Mouse (Mus musculus): ENCODE results near the gene Cldn13. TPM values are rescaled to one million over a fixed set of nuclear protein-coding genes. Genes with fewer than 3 reads are reported as not detected.
"Not testable (repeated sequence)": the region's sequence is repeated elsewhere in the genome, so short reads cannot be mapped to it uniquely, and the experiment has no call there.

Cldn13 gene
- polyA plus RNA-seq, 1 experiment from 2014 or later, result 2.5 TPM

DNA sequence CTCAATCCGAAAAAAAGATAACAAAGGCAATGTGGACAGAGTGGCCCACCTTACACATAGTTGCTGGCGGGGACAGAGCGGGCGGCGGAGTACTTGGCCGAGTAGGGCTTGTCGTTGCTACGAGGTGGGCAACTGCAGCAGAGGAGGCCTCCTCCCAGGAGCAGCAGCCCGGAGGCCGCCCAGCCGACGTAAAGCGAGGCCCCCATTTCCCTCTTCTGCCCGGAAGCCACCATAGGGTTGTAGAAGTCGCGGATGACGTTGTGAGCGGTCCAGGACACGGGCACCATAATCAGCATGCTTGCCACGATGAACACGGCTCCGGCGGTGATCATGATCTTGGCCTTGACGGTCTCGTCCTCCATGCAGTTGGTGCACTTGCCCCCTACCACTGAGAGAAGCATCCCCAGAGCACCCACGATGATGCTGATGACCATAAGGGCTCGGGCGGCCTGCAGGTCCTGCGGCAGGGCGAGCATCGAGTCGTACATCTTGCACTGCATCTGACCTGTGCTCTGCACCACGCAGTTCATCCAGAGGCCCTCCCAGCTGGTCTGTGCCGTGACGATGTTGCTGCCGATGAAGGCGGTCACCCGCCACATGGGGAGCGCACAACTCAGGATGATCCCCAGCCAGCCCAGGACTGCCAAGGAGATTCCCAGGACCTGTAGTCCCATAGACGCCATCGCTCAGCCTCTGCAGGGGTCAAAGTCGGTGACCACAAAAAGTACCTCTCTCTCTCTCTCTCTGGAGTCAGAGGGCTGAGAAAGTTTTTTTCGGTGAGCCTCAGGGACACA, 30.9 kb upstream of the Cldn13 start:
- peak overlapping the region; percentile 28 for H3K4me3 ChIP-seq (replicated peaks)
- no peak; the same call in 1 of the 2 replicates for ATAC-seq (ENCODE audit: insufficient number of reproducible peaks, insufficient read depth, low FRiP score, low TSS enrichment, low read depth)
- no peak overlapping the region for H3K27ac ChIP-seq
- peaks cover 25% of the 10 kb centered on the region for H3K4me1 ChIP-seq (replicated peaks)
- peak overlapping the region; percentile 42 for H3K4me2 ChIP-seq
- 14% methylated on average over 43 of the region's 43 CpGs for WGBS
- no peaks in the 10 kb centered on the region for H3K9me3 ChIP-seq
- H3K27me3 ChIP-seq, result peaks cover 54% of the 10 kb centered on the region
- no peaks in the 10 kb centered on the region for H3K36me3 ChIP-seq
- peak overlapping the region; percentile 31; the same call in 1 of the 2 replicates for H3K9ac ChIP-seq (replicated peaks)

DNA sequence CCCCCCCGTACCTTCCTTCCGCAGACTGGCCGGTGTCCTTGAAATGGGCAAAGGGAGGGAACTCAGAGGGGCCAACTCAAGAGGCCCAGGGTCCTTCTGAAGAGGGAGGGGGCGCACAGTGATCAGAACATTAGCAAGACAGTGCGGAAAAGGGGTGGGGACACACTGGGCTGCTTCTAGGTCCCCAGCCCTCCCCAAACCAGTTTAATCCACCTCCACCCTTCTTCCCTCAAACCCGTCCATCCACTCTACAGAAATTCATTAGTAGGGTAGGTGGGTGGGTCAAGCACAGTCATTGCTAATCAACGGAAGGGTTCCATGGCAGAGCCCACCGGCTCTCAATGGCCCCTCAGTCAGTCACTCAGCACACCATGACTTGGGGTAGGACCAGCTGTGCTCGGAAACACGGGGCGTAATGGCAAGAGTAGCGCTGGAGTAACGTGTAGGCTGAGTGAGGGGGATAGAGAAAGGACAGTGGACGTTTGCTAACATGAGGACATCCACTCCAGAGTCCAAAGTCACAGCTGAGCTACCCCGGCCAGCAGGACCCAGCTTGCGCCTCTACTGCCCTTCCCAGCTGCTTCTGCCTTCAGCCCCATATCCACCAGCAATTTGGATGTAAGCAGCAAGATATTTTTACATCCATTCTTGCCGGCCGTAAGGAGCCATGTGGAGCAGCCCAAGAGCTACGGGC, 30.1 kb upstream of the Cldn13 start:
- no peaks in the 10 kb centered on the region for H3K9me3 ChIP-seq
- peak overlapping the region; percentile 31; the same call in 1 of the 2 replicates for H3K9ac ChIP-seq (replicated peaks)
- H3K27me3 ChIP-seq, result peaks cover 53% of the 10 kb centered on the region
- 40% methylated on average over 18 of the region's 19 CpGs for WGBS
- no peaks in the 10 kb centered on the region for H3K36me3 ChIP-seq
- peak overlapping the region; percentile 28 for H3K4me3 ChIP-seq (replicated peaks)
- H3K27ac ChIP-seq, result no peak overlapping the region
- H3K4me2 ChIP-seq, result peak overlapping the region; percentile 42
- peaks cover 18% of the 10 kb centered on the region for H3K4me1 ChIP-seq (replicated peaks)
- no peak; the same call in 1 of the 2 replicates for ATAC-seq (ENCODE audit: insufficient number of reproducible peaks, insufficient read depth, low FRiP score, low TSS enrichment, low read depth)

DNA sequence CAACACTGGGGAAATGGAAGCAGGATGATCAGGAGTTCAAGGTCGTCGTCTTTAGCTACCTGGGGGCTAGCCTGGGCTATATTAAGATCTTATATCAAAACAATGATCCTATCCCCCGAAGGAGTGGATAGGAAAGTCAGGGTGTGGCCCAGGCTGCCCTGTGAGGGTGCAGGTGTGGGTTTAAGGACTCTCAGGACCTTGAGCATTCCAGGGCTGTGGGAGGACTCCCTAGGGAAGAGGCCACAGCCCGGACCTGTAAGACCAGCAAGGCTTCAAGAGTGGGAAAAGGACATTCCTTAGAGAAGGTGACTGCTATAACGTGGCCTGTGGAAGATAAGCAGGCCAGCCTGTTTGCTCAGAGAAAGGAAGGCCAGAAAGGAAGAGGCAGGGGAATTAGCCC, 28.9 kb upstream of the Cldn13 start:
- Histone ChIP-seq H3K27me3 (peaks cover 51% of the 10 kb centered on the region), H3K9ac (replicated peaks) (no peak overlapping the region), H3K36me3 (no peaks in the 10 kb centered on the region), H3K4me2 (no peak overlapping the region), H3K27ac (no peak overlapping the region), H3K4me3 (replicated peaks) (no peak overlapping the region), H3K9me3 (no peaks in the 10 kb centered on the region), H3K4me1 (replicated peaks) (peaks cover 18% of the 10 kb centered on the region)
- WGBS, result 72% methylated on average over 5 of the region's 5 CpGs
- no peak for ATAC-seq (ENCODE audit: insufficient number of reproducible peaks, insufficient read depth, low FRiP score, low TSS enrichment, low read depth)

DNA sequence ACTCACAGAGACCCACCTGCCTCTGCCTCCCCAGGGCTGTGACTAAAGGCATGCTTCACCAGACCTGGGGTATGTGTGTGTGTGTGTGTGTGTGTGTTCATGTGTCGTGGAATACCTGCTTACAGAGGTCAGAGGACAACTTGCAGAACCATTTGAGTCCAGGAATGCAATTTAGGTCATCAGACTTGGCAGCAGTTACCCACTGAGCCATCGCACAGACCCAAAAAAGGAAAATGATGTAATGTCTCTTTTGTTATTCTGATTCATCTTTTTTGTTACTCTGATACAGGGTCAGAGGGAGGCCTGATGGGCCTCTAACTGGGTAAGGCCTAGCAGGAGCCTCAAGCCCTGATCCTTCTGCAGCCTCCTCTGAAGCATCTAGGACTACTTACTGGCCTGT, 27.4 kb upstream of the Cldn13 start:
- WGBS, result 87% methylated on average over 2 of the region's 2 CpGs
- Histone ChIP-seq H3K4me1 (replicated peaks) (peaks cover 18% of the 10 kb centered on the region), H3K36me3 (no peaks in the 10 kb centered on the region), H3K9ac (replicated peaks) (no peak overlapping the region), H3K4me3 (replicated peaks) (no peak overlapping the region), H3K27me3 (peaks cover 42% of the 10 kb centered on the region), H3K9me3 (no peaks in the 10 kb centered on the region), H3K27ac (no peak overlapping the region), H3K4me2 (no peak overlapping the region)
- no peak for ATAC-seq (ENCODE audit: insufficient number of reproducible peaks, insufficient read depth, low FRiP score, low TSS enrichment, low read depth)

DNA sequence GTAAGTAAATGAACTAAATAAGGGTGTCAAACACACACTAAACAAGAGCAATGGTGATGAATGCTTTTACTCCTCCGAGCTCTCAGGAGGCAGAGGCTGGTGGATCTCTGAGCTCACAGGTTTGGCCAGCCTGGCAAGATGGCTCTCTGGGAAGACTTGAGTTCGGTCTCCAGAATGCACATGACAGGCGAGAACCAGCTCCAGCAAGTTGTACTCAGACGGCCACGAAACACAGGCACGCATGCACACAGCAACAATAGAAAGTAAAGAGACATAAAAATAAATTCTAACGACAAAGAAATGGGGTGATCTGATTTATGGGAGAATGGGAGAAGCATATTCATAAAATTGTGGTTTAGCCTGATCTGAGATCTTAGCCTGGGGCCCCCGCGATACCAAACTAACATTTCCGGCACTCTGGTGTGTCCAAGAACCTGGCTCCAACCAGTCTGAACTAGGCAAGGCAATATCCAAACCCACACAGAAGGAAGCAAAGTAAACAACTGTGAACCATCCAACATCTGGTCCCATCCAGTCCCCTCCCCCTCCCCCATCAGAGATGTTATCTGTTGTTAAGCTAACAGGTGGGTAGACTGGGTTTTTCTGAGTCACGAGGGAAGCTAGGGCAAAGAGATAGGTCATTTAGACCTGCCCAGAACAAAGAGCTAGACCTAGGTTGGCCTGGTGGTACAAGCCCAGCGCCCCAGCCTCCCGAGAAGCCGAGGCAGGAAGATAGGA, 26.3 kb upstream of the Cldn13 start:
- peaks cover 31% of the 10 kb centered on the region for H3K27me3 ChIP-seq
- WGBS, result 75% methylated on average over 14 of the region's 14 CpGs
- ATAC-seq (ENCODE audit: insufficient number of reproducible peaks, insufficient read depth, low FRiP score, low TSS enrichment, low read depth), result no peak
- H3K4me1 ChIP-seq (replicated peaks), result peaks cover 9% of the 10 kb centered on the region
- H3K4me2 ChIP-seq, result no peak overlapping the region
- no peak overlapping the region for H3K4me3 ChIP-seq (replicated peaks)
- no peaks in the 10 kb centered on the region for H3K36me3 ChIP-seq
- no peak overlapping the region for H3K9ac ChIP-seq (replicated peaks)
- no peak overlapping the region for H3K27ac ChIP-seq
- no peaks in the 10 kb centered on the region for H3K9me3 ChIP-seq

GRCm38 (mm10) chr5:134939554-134939953, 24.2 kb upstream of the Cldn13 start:
- not testable (repeated sequence) for H3K4me1 ChIP-seq (replicated peaks); H3K9me3 ChIP-seq; H3K27ac ChIP-seq; H3K4me2 ChIP-seq; H3K4me3 ChIP-seq (replicated peaks); H3K9ac ChIP-seq (replicated peaks); H3K27me3 ChIP-seq; ATAC-seq (ENCODE audit: insufficient number of reproducible peaks, insufficient read depth, low FRiP score, low TSS enrichment, low read depth); H3K36me3 ChIP-seq
- WGBS, result 91% methylated on average over 3 of the region's 7 CpGs

GRCm38 (mm10) chr5:134939069-134939468, 23.7 kb upstream of the Cldn13 start:
- no peak for ATAC-seq (ENCODE audit: insufficient number of reproducible peaks, insufficient read depth, low FRiP score, low TSS enrichment, low read depth)
- H3K9ac ChIP-seq (replicated peaks), result no peak overlapping the region
- H3K4me2 ChIP-seq, result no peak overlapping the region
- H3K36me3 ChIP-seq, result peaks cover 11% of the 10 kb centered on the region; the same call in 1 of the 2 replicates
- H3K27ac ChIP-seq, result no peak overlapping the region
- no peaks in the 10 kb centered on the region for H3K9me3 ChIP-seq
- H3K27me3 ChIP-seq, result peaks cover 5% of the 10 kb centered on the region
- no peak overlapping the region for H3K4me3 ChIP-seq (replicated peaks)
- WGBS, result 75% methylated on average over 3 of the region's 3 CpGs
- no peaks in the 10 kb centered on the region for H3K4me1 ChIP-seq (replicated peaks)

GRCm38 (mm10) chr5:134936626-134937185, 21.4 kb upstream of the Cldn13 start:
- WGBS, result 87% methylated on average over 6 of the region's 6 CpGs
- H3K27ac ChIP-seq, result no peak overlapping the region
- H3K9me3 ChIP-seq, result no peaks in the 10 kb centered on the region

DNA sequence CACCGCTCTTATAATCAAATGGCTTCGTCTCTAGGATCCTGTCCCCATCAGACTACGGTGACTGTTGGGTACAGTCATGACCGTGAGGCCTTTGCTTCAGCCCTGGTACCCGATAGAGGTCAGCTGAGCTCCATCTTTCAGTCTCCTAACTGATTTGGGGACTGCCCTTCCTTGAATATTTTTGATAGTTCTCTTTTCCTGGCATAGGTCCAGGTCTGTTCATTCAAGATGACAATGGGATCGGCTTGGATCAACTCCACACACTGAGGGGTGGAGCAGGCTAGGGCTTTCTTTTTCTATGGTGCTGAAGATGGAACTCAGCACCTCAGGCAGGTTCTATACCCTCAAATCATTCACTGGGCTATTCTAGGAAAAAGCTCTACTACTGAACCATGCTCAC, 20.7 kb upstream of the Cldn13 start:
- no peak overlapping the region for H3K4me2 ChIP-seq
- no peak overlapping the region for H3K4me3 ChIP-seq (replicated peaks)
- 96% methylated on average over 6 of the region's 6 CpGs for WGBS
- no peak overlapping the region for H3K9ac ChIP-seq (replicated peaks)
- no peak for ATAC-seq (ENCODE audit: insufficient number of reproducible peaks, insufficient read depth, low FRiP score, low TSS enrichment, low read depth)
- no peaks in the 10 kb centered on the region for H3K27me3 ChIP-seq
- no peak overlapping the region for H3K27ac ChIP-seq
- no peaks in the 10 kb centered on the region for H3K9me3 ChIP-seq
- peaks cover 14% of the 10 kb centered on the region; the same call in 1 of the 2 replicates for H3K36me3 ChIP-seq
- 0 out of 2 replicates have a peak, but pooled peaks cover 5% of the 10 kb centered on the region for H3K4me1 ChIP-seq (replicated peaks)

More at GRCm38 (mm10) chr5:134936626-134937185, 21.4 kb upstream of the Cldn13 start:
- H3K4me2 ChIP-seq, result no peak overlapping the region
- H3K27me3 ChIP-seq, result no peaks in the 10 kb centered on the region
- 0 out of 2 replicates have a peak, but pooled peaks cover 5% of the 10 kb centered on the region for H3K4me1 ChIP-seq (replicated peaks)
- H3K9ac ChIP-seq (replicated peaks), result no peak overlapping the region
- no peak overlapping the region for H3K4me3 ChIP-seq (replicated peaks)
- ATAC-seq (ENCODE audit: insufficient number of reproducible peaks, insufficient read depth, low FRiP score, low TSS enrichment, low read depth), result no peak
- peaks cover 14% of the 10 kb centered on the region; the same call in 1 of the 2 replicates for H3K36me3 ChIP-seq

GRCm38 (mm10) chr5:134934666-134935065, 19.3 kb upstream of the Cldn13 start:
- peaks cover 14% of the 10 kb centered on the region; the same call in 1 of the 2 replicates for H3K36me3 ChIP-seq
- no peak for ATAC-seq (ENCODE audit: insufficient number of reproducible peaks, insufficient read depth, low FRiP score, low TSS enrichment, low read depth)
- 0 out of 2 replicates have a peak, but pooled peaks cover 5% of the 10 kb centered on the region for H3K4me1 ChIP-seq (replicated peaks)
- no peak overlapping the region for H3K4me3 ChIP-seq (replicated peaks)
- no peak overlapping the region for H3K4me2 ChIP-seq
- 93% methylated on average over 3 of the region's 3 CpGs for WGBS
- H3K27me3 ChIP-seq, result no peaks in the 10 kb centered on the region; the same call in 1 of the 2 replicates
- H3K27ac ChIP-seq, result no peak overlapping the region
- no peak overlapping the region for H3K9ac ChIP-seq (replicated peaks)
- H3K9me3 ChIP-seq, result no peaks in the 10 kb centered on the region

All from limb, embryonic 12.5 days (tissue).